Mouse (Mus musculus) heart, adult 2 months (tissue): ENCODE measurements around the gene Etv1. TPM values are rescaled to one million over a fixed set of nuclear protein-coding genes. Genes with fewer than 3 reads are reported as not detected.
A peak's percentile ranks its signal among the peaks of the same experiment; 100 is the strongest.

Source experiments
- DNase-seq, 2 experiments: peaks; one replicate each; pipeline ENCODE4 v3.0.0; 2021
- H3K27ac ChIP-seq: fragments of 200-600 bp; 2 replicates; pipeline ENCODE4 v1.8.1; 2022
- H3K27me3 ChIP-seq: fragments of 200-500 bp; 2 replicates; pipeline ENCODE4 v1.6.1; 2012; ENCODE audit warnings: mild to moderate bottlenecking, low read length, inconsistent platforms, mixed read lengths; ENCODE audit not compliant: control insufficient read depth, insufficient read depth
- H3K36me3 ChIP-seq: fragments of 200-500 bp; 2 replicates; pipeline ENCODE4 v1.6.1; 2012; ENCODE audit warnings: low read length, inconsistent platforms; ENCODE audit not compliant: control insufficient read depth, insufficient read depth
- H3K4me1 ChIP-seq: fragments of 200-500 bp; 2 replicates; pipeline ENCODE4 v1.6.1; 2011; ENCODE audit warnings: low read length; ENCODE audit not compliant: control insufficient read depth, insufficient read depth
- H3K4me3 ChIP-seq: fragments of 200-600 bp; 2 replicates; pipeline ENCODE4 v1.8.1; 2022
- H3K79me2 ChIP-seq: fragments of 200-500 bp; replicated peaks from 2 replicates; pipeline ENCODE4 v1.6.1; 2012; ENCODE audit warnings: mild to moderate bottlenecking, inconsistent platforms, low read length, moderate library complexity, mixed read lengths; ENCODE audit not compliant: control insufficient read depth, insufficient read depth
- H3K9ac ChIP-seq: fragments of 200-500 bp; 2 replicates; pipeline ENCODE4 v1.6.1; 2012; ENCODE audit warnings: low read depth, mild to moderate bottlenecking, control low read depth, inconsistent platforms, low read length, mixed read lengths
- CTCF ChIP-seq: fragments of 200-600 bp; IDR thresholded peaks from 2 replicates; pipeline ENCODE4 v1.8.1; 2022; ENCODE audit warnings: antibody characterized with exemption, mild to moderate bottlenecking, moderate library complexity
- EP300 ChIP-seq: fragments of 200-500 bp; IDR thresholded peaks from 2 replicates; pipeline ENCODE4 v1.6.1; 2011; ENCODE audit warnings: low read depth, low read length, control low read depth; ENCODE audit not compliant: insufficient read depth
- POLR2A ChIP-seq: fragments of 200-500 bp; IDR thresholded peaks from 2 replicates; pipeline ENCODE4 v1.6.1; 2011; ENCODE audit warnings: mild to moderate bottlenecking, low read depth, low read length, control low read depth; ENCODE audit not compliant: insufficient read depth
- WGBS: fragments of 180-500 bp; shearing (Covaris S2); methylation state at CpG from one replicate; pipeline ENCODE4 v1.1.7; 2018; 5-methylcytosine and 5-hydroxymethylcytosine counted together
- intact Hi-C: fragments of 180-260 bp; cut with DNase I; formaldehyde crosslinking; loops from one replicate; pipeline ENCODE4 v1.15.1; 2025
- polyA plus RNA-seq: library from polyadenylated mRNA; depleted of rRNA; stranded (reverse); fragments of >200 nt; gene quantifications from 2 replicates; pipeline ENCODE4 v1.2.3, GENCODE M21; 2012
- total RNA-seq, 2 experiments: library from RNA; stranded (reverse); gene quantifications; 2 replicates each; pipeline ENCODE4 v1.2.3; 2021

Etv1 gene
- total and polyA plus RNA-seq, 3 experiments: 6.5 to 9.5 (median 7.8) TPM

GRCm38 (mm10) chr12:38778299-38779075 is 693 bp upstream of the Etv1 start:
- Histone ChIP-seq H3K36me3 (no peaks in the 10 kb centered on the region), H3K79me2 (no peaks in the 10 kb centered on the region), H3K27me3 (no peaks in the 10 kb centered on the region), H3K4me1 (no peaks in the 10 kb centered on the region; the same call in 1 of the 2 replicates), H3K9ac (peak overlapping the region; percentile 68), H3K4me3 (peak overlapping the region; percentile 80), H3K27ac (peak overlapping the region; percentile 87)
- intact Hi-C loops: loop anchor here (5.0 kb wide), 1 partner anchor 149 kb away; no protein-coding TSS in a partner anchor
- under 1% methylated on average over 37 of the region's 37 CpGs for WGBS
- TF ChIP-seq EP300: no peak
- peak; percentile 59 for TF ChIP-seq POLR2A
- peak; percentile 41 for TF ChIP-seq CTCF
- peak; percentile 84 to 90 for DNase-seq

DNA sequence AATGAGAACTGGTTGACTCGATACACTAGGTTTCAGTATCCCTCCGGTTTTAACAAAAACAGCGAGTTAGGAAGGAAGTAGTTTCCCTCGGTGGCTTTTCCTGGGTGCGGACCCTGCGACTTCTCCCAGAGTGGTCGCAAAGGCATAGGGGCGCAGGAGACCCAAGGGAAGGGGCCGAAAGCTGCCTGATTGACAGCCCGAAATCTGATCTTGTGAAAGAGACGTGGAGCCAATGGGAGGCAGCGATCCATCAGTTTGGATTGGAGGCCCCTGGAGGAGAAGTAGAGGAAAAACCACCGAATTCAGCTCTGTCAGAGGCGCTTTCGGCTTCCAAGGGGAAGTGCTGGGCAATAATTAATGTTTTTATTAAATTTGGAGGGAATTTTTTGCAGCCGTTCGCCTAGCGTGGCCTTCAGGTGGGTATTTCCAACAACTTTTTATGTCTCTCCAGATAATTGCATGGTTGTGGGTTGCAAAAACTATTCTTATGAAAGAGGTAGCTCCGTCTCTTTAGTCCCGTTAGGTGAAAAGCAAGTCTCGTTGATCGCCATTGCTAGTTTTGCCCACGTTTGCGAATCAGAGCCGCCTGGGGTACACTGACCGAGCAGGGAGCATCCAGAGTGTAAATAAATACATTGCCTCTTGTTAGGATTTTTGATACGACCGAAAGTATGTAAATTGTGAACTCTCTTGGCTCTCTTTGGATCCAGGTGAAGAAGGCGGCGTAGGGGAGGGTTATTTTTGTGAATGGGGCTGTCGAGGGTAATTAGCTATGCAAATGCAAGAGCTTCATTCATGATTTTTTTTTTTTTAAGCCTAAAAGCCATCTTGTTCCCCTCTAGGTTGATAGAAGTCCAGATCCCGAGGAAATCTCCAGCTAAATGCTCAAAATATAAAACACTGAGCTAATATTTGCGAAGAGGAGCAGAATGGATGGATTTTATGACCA is 1.1 kb downstream of the Etv1 start:
- TF ChIP-seq EP300 (no peak), CTCF (peak; percentile 54), POLR2A (peak; percentile 46; the same call in 1 of the 2 replicates)
- under 1% methylated on average over 33 of the region's 33 CpGs for WGBS
- peak; percentile 74 to 79 for DNase-seq
- intact Hi-C loops: no loop called here
- Histone ChIP-seq H3K27me3 (no peaks in the 10 kb centered on the region), H3K79me2 (no peaks in the 10 kb centered on the region), H3K4me3 (peak overlapping the region; percentile 80), H3K4me1 (no peaks in the 10 kb centered on the region; the same call in 1 of the 2 replicates), H3K9ac (peak overlapping the region; percentile 67), H3K27ac (peak overlapping the region; percentile 87), H3K36me3 (no peaks in the 10 kb centered on the region)

DNA sequence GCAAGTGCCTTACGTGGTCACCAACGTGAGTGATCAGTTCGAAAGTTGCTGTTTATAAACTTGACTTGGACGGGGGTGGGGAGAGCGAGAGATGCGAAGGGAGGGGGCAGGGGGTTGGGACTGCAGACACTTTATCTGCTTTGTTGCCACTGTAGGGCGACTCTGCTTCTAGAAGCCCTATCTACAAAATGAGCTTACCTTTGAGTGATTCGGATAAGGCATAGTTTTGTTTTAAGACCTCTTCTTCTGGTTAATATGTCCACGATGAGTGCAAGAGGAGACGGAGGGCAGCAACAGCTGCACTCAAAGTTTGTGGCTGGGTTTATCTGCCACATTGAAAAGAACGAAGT is 1.8 kb downstream of the Etv1 start:
- Histone ChIP-seq H3K4me1 (no peaks in the 10 kb centered on the region; the same call in 1 of the 2 replicates), H3K9ac (peak overlapping the region; percentile 57), H3K27ac (peak overlapping the region; percentile 87), H3K27me3 (no peaks in the 10 kb centered on the region), H3K36me3 (no peaks in the 10 kb centered on the region), H3K79me2 (no peaks in the 10 kb centered on the region), H3K4me3 (peak overlapping the region; percentile 80)
- TF ChIP-seq EP300 (no peak), POLR2A (no peak), CTCF (no peak)
- 1% methylated on average over 11 of the region's 11 CpGs for WGBS
- peak; percentile 24 to 30 for DNase-seq
- intact Hi-C loops: no loop called here

DNA sequence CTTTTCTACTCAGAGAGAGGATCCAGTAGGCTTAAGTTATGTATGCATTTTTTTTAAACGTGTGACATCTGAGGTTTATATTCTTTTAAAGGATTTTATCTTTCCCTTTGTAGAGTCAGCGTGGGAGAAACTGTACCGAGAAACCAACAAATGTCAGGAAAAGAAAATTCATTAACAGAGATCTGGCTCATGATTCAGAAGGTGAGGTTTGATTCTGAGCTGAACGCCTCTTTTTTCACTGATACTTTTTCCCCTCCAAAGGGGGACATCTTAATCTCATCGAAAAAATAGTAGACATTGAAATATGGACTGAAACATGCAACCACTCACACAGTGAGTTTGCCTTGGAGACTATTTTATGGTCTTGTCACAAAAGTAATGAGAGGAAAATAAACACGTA is 2.5 kb downstream of the Etv1 start:
- intact Hi-C loops: no loop called here
- Histone ChIP-seq H3K36me3 (no peaks in the 10 kb centered on the region), H3K79me2 (no peaks in the 10 kb centered on the region), H3K9ac (peak overlapping the region; percentile 25; the same call in 1 of the 2 replicates), H3K4me3 (peak overlapping the region; percentile 80), H3K27ac (peak overlapping the region; percentile 87), H3K27me3 (no peaks in the 10 kb centered on the region), H3K4me1 (no peaks in the 10 kb centered on the region; the same call in 1 of the 2 replicates)
- 33% methylated on average over 6 of the region's 6 CpGs for WGBS
- DNase-seq: no peak
- TF ChIP-seq CTCF (no peak), POLR2A (no peak), EP300 (no peak)

DNA sequence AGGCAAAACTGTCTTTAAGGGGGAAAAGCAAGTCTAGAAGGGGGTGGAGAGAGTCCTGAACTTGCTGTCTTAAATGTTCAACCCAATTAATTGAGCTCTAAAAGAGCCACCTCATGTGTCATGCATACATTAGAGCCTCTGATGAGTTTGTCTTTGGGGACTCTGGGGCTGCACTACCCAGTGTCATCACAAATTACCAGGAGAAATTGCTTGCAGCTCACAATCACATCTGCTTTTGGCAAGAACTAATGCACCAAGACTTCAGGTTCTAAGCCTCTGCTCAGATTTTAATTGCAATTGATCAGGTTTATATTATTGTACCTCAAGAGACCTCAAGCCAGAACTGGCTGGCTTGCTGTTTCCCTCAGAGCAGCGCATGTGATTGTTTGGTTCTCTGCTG is 4.1 kb downstream of the Etv1 start:
- Histone ChIP-seq H3K79me2 (no peaks in the 10 kb centered on the region), H3K9ac (no peak overlapping the region), H3K27ac (no peak overlapping the region), H3K27me3 (no peaks in the 10 kb centered on the region), H3K36me3 (no peaks in the 10 kb centered on the region), H3K4me1 (no peaks in the 10 kb centered on the region; the same call in 1 of the 2 replicates), H3K4me3 (no peak overlapping the region)
- 67% methylated on average over 1 of the region's 1 CpGs for WGBS
- intact Hi-C loops: no loop called here
- no peak for DNase-seq
- no peak for TF ChIP-seq POLR2A
- TF ChIP-seq CTCF: no peak
- no peak for TF ChIP-seq EP300

DNA sequence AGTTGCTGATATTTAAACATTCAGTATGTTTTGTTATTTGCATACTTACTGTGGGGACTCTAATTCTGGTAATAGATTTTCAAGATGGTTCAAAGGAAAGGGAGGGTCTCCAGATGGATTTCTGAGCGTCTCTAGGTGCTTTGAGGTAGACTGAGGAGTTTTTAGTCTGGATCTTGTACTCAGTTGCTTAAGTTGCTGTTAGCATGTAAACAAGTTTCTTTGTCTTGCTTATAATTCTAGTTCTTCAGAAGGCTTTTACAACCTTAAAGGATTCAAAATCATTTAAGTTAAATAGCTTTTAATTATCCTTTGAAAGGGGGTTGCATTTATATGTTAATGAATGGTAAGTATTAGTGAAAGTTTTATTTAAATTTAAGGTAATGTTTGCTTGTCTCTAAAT is 5.0 kb downstream of the Etv1 start:
- Histone ChIP-seq H3K79me2 (no peaks in the 10 kb centered on the region), H3K4me3 (no peak overlapping the region), H3K27ac (no peak overlapping the region), H3K9ac (no peak overlapping the region), H3K4me1 (peaks cover 2% of the 10 kb centered on the region), H3K36me3 (no peaks in the 10 kb centered on the region), H3K27me3 (no peaks in the 10 kb centered on the region)
- no peak for DNase-seq
- 20% methylated on average over 1 of the region's 1 CpGs for WGBS
- intact Hi-C loops: no loop called here
- no peak for TF ChIP-seq POLR2A
- no peak for TF ChIP-seq EP300
- no peak for TF ChIP-seq CTCF
